Mouse (Mus musculus) frontal cortex, postnatal 14 days (tissue): ENCODE measurements around the gene Car5a.
A peak's percentile ranks its signal among the peaks of the same experiment; 100 is the strongest.

Source experiments
- DNase-seq, 2 experiments: peaks; one replicate each; pipeline ENCODE4 v3.0.0; 2022; ENCODE audit warnings: low spot score in 2 of 2

Car5a gene

DNA sequence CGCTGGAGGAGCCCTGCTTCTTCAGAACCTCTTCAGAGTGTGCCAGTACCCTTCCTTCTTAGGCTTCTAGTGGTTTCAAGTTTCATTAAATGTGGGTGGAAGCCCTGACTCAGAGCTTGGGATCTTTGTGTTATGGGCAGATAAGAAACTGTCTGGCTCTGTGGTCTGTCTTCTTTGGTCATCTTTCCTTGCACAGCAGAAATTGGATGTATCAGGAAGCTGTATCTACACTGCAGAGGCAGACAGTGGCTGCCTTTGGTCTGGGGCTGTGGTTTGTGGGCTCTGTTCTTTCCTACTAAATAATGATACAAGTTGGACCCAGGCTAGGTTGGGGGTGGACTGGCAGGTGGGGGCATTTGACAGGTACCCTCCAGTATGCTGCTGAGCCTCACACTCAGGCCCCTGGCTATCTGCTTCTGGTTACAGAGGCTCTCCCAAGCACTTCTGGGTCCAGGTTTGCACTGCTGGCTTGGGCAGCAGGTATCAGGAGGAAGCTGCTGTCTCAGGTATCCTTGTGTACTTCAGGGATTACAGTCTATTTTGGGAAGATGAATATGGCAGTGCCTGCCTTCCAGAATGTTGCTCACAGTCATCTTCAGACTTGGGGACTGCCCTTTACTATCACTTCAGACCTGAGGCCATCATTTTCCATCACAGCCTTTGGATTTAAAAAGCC, 11.3 kb upstream of the Car5a start:
- no peak for DNase-seq

GRCm38 (mm10) chr8:121954981-121955555, 10.4 kb upstream of the Car5a start:
- DNase-seq: no peak

- no peak for DNase-seq
Observed at GRCm38 (mm10) chr8:121953821-121954545, 9.3 kb upstream of the Car5a start.

- no peak for DNase-seq
Observed at GRCm38 (mm10) chr8:121952800-121953199, 8.1 kb upstream of the Car5a start.

DNA sequence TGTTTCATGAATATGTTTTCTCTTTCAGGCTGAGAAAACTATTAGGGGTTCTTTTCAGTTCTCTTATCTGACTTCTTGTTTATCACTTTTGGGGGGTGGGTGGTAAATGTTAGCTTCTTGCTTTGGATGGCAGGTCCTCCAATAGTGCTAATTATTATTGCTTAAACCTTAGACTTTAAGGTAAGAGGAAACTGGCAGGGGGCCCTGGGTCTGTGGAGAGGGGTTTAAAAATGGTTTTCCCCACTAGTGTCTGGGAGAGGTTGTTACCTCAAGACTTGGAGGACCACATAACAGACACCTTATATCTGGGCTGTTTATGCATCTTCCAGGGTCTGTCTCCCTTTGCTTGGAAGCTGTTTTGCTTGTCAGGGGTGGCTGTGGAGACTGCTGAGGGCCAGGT, 7.4 kb upstream of the Car5a start:
- DNase-seq: no peak

DNA sequence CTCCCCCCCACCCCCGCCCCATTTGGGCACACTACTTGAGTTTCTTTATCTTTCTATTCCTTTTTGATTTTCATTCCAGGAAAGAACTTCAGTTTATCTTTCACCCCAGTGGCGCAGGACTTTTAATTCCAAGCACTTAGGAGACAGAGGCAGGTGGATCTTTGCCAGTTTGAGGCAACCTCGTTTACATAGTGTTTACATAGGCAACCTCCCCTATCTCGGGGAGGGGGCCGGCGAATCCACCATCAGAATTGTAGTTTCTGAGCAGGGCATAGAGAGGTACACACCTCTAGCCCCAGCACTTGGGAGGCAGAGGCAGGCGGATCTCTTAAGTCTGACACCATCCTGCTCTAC, 6.9 kb upstream of the Car5a start:
- no peak for DNase-seq

DNA sequence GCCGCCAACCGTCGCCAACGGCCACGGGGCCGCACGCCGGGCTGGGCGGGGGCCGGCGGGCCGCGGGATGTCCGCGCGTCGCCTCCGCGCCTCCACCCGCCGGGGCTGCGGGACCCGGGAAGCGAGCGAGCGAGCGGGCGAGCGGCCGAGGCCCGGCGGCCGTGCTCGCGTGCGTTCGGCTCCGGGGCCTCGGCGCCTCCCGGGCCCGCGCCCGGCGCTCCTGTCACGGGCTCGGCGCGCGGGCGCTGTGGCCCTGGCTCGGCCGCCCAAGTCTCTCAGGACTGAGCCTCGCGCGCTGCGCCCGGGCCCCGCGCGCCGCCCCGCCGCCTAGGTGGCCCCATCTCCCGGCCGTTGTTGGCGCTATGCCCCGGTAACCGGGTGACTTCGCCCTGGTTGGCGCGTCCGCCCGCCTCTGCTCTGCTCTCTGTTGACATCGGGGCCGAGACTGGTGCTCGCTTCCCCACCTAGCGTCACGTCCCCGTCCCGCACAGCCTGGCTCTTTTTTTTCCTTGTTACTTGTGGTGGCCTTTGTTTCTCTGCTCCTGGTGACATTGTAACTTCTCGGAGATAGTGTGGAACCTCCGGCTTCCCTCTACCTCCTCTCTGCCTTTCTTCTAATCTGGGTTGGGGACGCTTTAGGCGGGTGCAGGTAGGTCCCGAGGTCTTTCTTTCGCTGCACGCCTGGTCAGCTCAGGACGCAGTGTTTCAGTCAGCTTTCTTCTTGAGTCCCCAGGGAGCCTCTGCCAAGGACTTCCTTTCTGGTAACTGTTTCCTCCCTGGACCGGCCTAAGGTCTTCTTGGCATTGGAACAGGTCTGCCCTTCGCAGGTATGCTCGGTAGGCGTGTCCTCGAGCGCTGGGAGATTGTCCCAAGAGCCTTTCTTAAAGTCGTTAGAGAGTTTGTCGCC, 6.3 kb upstream of the Car5a start:
- DNase-seq: peak; percentile 49 to 58

DNA sequence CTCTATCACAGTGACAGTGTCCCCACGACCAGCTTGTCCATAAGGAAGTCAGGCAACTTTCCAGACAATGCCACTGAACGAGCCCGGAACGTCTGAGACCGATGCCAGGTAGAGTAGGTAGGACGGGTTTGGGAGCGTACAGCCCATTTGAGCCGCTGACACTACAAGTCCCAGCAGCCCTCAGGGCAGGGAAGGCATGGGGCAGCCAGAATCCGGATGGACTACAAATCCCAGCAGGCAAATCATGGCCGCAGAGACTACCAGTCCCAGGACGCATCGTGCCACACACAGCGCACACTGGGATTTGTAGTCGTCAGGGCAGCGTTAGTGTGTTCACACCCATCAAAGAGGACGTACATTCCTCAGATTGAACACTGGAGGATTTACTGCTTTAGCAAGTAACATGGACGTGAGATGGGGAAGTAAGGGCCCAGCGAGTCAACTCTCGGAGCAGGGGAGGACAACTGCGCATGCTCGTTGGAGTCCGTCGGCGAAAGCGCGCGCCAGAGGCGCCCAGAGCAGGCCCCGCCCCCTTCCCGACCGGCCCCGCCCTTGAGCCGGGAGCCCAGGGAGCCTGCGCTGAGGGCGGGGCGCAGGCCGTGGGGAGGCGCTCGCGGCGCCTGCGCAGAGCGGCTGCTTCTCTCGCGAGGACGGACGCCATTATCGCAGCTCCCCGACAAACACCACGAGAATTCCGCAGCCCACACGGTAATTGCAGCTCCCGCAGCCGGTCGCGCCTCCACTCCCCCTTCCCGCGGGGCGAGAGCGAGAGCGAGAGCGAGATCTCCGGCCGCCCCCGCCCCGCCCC, 5.4 kb upstream of the Car5a start:
- peak; percentile 97 to 98 for DNase-seq

GRCm38 (mm10) chr8:121949222-121949800, 4.6 kb upstream of the Car5a start, which contains the start of gene Banp:
TSS of gene Banp (plus strand) at chr8:121949750.
- DNase-seq: no peak

DNA sequence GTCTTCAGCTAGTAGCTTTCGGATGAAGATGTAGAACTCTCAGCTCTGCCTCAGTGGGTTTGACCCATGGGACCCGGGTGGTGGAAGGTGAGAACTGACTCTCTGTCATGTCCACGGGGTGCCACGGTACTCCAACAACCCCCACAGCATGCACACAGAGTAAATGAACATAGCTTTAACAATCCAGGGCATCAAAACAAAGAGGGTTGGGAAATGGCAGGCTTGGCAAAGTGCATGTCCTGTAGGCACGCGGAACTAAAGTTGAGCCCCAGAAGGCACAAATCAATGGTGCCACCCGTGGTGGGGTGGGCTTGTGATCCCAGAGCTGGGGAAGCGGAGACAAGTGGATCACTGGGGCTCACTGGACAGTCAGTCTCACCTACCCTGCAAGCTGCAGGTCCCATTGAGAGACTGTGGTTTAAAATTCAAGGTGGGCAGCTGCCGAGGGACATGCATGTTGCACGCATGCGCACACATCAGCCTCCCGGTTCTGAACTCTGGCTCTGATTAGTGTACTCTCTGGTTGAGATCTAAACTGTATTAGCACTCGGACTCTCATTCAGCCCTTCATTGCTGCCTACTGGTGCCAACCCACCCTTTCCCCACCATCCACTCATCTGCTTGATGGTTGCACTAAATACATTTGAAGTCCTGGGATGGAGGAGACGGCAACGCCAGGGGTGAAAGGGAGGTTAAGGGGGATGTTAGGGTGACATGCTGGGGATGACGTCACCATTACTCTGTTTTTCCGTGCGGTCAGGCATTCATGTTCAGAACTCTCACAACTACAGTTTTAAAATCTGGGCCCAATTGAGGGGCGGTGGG, 3.8 kb upstream of the Car5a start:
- no peak for DNase-seq

DNA sequence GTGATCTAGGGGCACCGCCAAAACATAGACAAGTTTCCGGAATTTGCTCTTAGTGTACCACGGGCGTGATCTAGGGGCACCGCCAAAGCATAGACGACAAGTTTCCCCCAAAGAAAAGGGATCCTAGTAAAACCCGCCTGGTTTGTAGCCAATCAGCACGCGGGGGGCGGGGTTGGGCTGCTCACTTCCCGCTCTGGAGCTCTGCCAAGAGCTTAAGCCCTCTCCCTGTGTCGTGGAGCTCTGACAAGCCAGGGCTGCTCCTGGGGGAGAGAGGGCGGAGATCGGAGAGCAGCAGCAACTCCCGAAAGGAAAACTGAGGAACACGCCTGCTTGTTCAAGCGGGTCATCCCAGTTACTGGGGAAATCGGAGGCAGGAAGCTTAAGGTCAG, 3.0 kb upstream of the Car5a start:
- DNase-seq: peak; percentile 75 to 77

- no peak for DNase-seq
Observed at GRCm38 (mm10) chr8:121947047-121947752, 2.5 kb upstream of the Car5a start.

DNA sequence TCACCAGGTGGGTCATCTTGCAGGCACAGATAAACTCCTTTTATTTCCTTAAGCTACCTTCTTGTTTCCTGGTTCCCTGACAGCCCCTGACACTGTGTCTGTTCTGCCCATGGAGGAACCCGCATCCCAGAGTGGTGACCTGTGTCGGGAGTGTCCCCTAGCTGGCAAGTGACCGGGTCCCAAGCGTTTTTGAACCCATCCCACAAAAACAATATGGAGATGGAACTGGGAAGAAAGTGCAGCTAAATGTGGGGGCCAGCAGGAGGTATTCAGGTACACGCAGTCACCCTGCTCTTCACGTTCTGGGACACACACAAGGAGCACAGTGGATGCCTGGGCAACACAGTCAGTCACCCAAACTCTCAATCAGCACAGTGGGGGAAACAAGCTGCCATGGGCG, 1.6 kb upstream of the Car5a start:
- no peak for DNase-seq

GRCm38 (mm10) chr8:121943716-121944115, 988 bp downstream of the Car5a start:
- DNase-seq: no peak

DNA sequence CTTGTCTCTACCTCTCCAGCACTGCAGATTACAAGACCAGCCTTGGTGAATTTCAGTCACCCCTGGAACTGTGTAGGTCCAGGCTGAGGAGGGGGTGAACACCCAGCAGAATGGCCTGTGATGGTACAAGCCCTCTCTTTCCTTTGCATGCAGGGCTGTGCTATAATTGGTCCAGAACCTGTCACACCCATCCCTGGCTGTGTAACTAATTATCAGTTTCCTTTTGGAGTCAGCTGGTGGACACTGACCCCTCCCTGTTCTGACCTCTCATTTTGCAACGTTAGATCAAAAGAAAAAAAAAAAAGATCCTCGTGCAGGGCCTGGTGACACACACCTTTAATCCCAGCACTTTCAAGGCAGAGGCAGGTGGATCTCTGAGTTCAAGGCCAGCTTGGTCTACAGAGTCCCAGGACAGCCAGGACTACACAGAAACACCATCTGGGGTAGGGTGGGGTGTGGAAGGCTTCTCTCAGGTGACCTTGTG, 1.6 kb downstream of the Car5a start:
- no peak for DNase-seq

GRCm38 (mm10) chr8:121938732-121939131, 6.0 kb downstream of the Car5a start:
- DNase-seq: no peak

- DNase-seq: no peak
Observed at GRCm38 (mm10) chr8:121936391-121936790, 8.3 kb downstream of the Car5a start.

GRCm38 (mm10) chr8:121935341-121936294, 9.1 kb downstream of the Car5a start:
- DNase-seq: peak; percentile 56 to 74
